29 mouse cellular contexts compared by ENCODE assay signal in the genomic region with DNA sequence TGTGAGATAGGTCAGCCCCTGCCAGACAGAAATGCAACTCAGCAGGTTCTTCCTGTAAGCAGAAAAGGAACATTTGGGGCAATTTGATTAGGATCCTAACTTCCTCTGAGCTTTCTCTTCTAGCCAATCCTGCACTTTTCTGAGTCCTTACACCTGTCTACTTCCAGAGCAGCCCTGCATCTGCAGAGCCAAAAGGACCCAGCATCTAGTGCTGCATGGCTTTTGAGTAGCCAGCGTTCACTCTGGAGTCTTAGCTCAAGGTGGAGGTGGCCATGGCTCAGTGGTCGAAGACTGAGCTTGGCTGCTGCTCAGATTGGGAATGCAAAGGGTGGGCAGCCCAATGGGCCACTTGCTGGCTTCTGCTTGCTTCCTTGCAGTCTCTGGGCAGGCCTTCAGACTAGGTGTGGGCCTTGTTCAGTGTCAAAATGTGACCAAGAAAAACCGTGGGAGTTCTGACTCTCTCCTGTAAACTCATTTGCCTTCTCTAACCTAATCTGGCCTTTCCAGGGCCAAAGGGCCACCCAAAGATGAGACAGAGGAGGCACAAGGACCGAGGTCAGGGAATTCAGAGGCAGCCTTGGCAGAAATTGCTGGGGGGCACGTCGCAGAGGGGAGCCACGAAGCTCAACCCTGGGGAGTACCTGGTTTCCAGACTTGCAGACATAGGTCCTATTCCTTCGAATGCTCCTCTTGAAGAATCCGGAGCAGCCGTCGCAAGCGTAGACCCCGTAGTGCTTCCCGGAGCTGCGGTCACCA. TPM values are rescaled to one million over a fixed set of nuclear protein-coding genes. Genes with fewer than 3 reads are reported as not detected.
DNase-seq lines count a peak whose midpoint lies in the region; ATAC-seq and TF ChIP-seq lines count a peak whose summit lies in the region.
"Had no signal": no experiment of that assay in that cellular context is flagged by ENCODE, and none has a peak within 500 bp of the region (broad histone marks: within the 10 kb centered on the region; RNA-seq: fewer than 3 reads in every experiment).

No protein-coding gene starts in this region.

- peak overlapping the region; percentile 72 for H3K4me2 ChIP-seq in midbrain, embryonic 11.5 days
- H3K4me2 ChIP-seq in midbrain, embryonic 15.5 days = no peak overlapping the region
- H3K4me2 ChIP-seq in forebrain, embryonic 15.5 days (replicated peaks) = peak overlapping the region; percentile 66
- 0 out of 2 replicates have a peak overlapping the region, but pooled peaks have one; percentile 2 for H3K4me2 ChIP-seq in midbrain, postnatal 0 days (ENCODE audit: low read depth, low read length, poor library complexity, severe bottlenecking)
- H3K4me2 ChIP-seq: embryonic facial prominence, embryonic 15.5 days; heart, embryonic 13.5 days; hindbrain, embryonic 13.5 days; liver, embryonic 13.5 days; neural tube, embryonic 12.5 days; stomach, embryonic 15.5 days had no signal

- TF ChIP-seq CTCF in midbrain, postnatal 0 days (IDR thresholded peaks at IDR 0.05) = no peak

- no peaks in the 10 kb centered on the region for H3K9me3 ChIP-seq in midbrain, embryonic 11.5 days (ENCODE audit: control insufficient read depth, low read length)
- H3K9me3 ChIP-seq in midbrain, embryonic 15.5 days = no peaks in the 10 kb centered on the region
- no peaks in the 10 kb centered on the region for H3K9me3 ChIP-seq in forebrain, embryonic 15.5 days
- no peaks in the 10 kb centered on the region for H3K9me3 ChIP-seq in midbrain, postnatal 0 days (ENCODE audit: low read length)
- H3K9me3 ChIP-seq: embryonic facial prominence, embryonic 15.5 days; heart, embryonic 13.5 days; hindbrain, embryonic 13.5 days; liver, embryonic 13.5 days; neural tube, embryonic 12.5 days; stomach, embryonic 15.5 days had no signal

- H3K4me3 ChIP-seq in midbrain, embryonic 11.5 days (ENCODE audit: low read depth, low read length) = peak overlapping the region; percentile 10
- no peak overlapping the region for H3K4me3 ChIP-seq in midbrain, embryonic 15.5 days
- peak overlapping the region; percentile 58 for H3K4me3 ChIP-seq in forebrain, embryonic 15.5 days
- no peak overlapping the region for H3K4me3 ChIP-seq in midbrain, postnatal 0 days (ENCODE audit: low read depth, low read length)
- H3K4me3 ChIP-seq: embryonic facial prominence, embryonic 15.5 days; heart, adult 2 months; hindbrain, embryonic 13.5 days; liver, embryonic 13.5 days; neural tube, embryonic 12.5 days; stomach, embryonic 15.5 days had no signal

- H3K27me3 ChIP-seq in midbrain, embryonic 11.5 days (ENCODE audit: control insufficient read depth, insufficient read depth, low read length) = peaks cover 81% of the 10 kb centered on the region
- peaks cover 78% of the 10 kb centered on the region for H3K27me3 ChIP-seq in midbrain, embryonic 15.5 days (replicated peaks)
- no peaks in the 10 kb centered on the region for H3K27me3 ChIP-seq in forebrain, embryonic 15.5 days
- H3K27me3 ChIP-seq in midbrain, postnatal 0 days (ENCODE audit: insufficient read depth, low read length) = peaks cover 72% of the 10 kb centered on the region

- H3K4me1 ChIP-seq in midbrain, embryonic 11.5 days (ENCODE audit: control insufficient read depth, insufficient read depth, low read length) = peaks cover 35% of the 10 kb centered on the region
- peaks cover 33% of the 10 kb centered on the region for H3K4me1 ChIP-seq in midbrain, embryonic 15.5 days
- H3K4me1 ChIP-seq in forebrain, embryonic 15.5 days = peaks cover 67% of the 10 kb centered on the region
- H3K4me1 ChIP-seq in midbrain, postnatal 0 days (ENCODE audit: insufficient read depth, low read length) = no peaks in the 10 kb centered on the region
- H3K4me1 ChIP-seq: stomach, embryonic 15.5 days had no signal

- H3K9ac ChIP-seq in midbrain, embryonic 11.5 days (ENCODE audit: low read length) = peak overlapping the region; percentile 18; the same call in 1 of the 2 replicates
- no peak overlapping the region for H3K9ac ChIP-seq in midbrain, embryonic 15.5 days
- no peak overlapping the region for H3K9ac ChIP-seq in forebrain, embryonic 15.5 days (replicated peaks)
- H3K9ac ChIP-seq in midbrain, postnatal 0 days (replicated peaks; ENCODE audit: low read length, poor library complexity, severe bottlenecking) = no peak overlapping the region
- H3K9ac ChIP-seq: embryonic facial prominence, embryonic 15.5 days; heart, embryonic 13.5 days; hindbrain, embryonic 13.5 days; liver, embryonic 13.5 days; neural tube, embryonic 12.5 days; stomach, embryonic 15.5 days had no signal

- no peak for ATAC-seq in midbrain, embryonic 11.5 days (ENCODE audit: low FRiP score)
- ATAC-seq in midbrain, embryonic 15.5 days (replicated peaks) = no peak
- no peak for ATAC-seq in forebrain, embryonic 15.5 days (replicated peaks)
- no peak for ATAC-seq in midbrain, postnatal 0 days (ENCODE audit: low FRiP score)

- DNase-seq in embryo, embryonic 9.5 days (ENCODE audit: extremely low spot score) = peak; percentile 19
- DNase-seq in embryo, embryonic 10 days (ENCODE audit: low spot score) = no peak
- peak; percentile 96 for DNase-seq in midbrain, embryonic 11.5 days (ENCODE audit: low spot score, missing footprints)
- no peak for DNase-seq in midbrain, postnatal 0 days (ENCODE audit: low spot score)
- no peak for DNase-seq in right cerebral cortex, adult 2 months (ENCODE audit: low spot score in 2 of 2)
- no peak for DNase-seq in kidney, adult 9 months
- DNase-seq: adrenal gland, postnatal 25 days; cerebellum, postnatal 10 days; gastrocnemius, postnatal 25 days; heart, adult 2 months; heart, postnatal 14 days; kidney, adult 2 months; kidney, postnatal 14 days; layer of hippocampus, postnatal 36 days; liver, embryonic 13.5 days; lung, adult 2 months; lung, postnatal 14 days; right cerebral cortex, adult 18-20 months; thymus, adult 18-20 months; thymus, postnatal 36 days had no signal

- H3K27ac ChIP-seq in midbrain, embryonic 11.5 days (ENCODE audit: low read depth, low read length) = no peak overlapping the region
- no peak overlapping the region for H3K27ac ChIP-seq in midbrain, embryonic 15.5 days
- H3K27ac ChIP-seq in forebrain, embryonic 15.5 days (replicated peaks) = peak overlapping the region; percentile 13; the same call in 1 of the 2 replicates
- H3K27ac ChIP-seq in midbrain, postnatal 0 days (ENCODE audit: low read depth, low read length) = no peak overlapping the region
- H3K27ac ChIP-seq: embryonic facial prominence, embryonic 15.5 days; heart, adult 2 months; heart, embryonic 13.5 days; hindbrain, embryonic 13.5 days; liver, embryonic 13.5 days; neural tube, embryonic 12.5 days; stomach, embryonic 15.5 days had no signal

- WGBS in midbrain, embryonic 11.5 days = under 1% methylated on average over 15 of the region's 15 CpGs
- WGBS in midbrain, embryonic 15.5 days = 6% methylated on average over 15 of the region's 15 CpGs
- 5% methylated on average over 15 of the region's 15 CpGs for WGBS in forebrain, embryonic 15.5 days
- WGBS in midbrain, postnatal 0 days = 12% methylated on average over 15 of the region's 15 CpGs

- no peaks in the 10 kb centered on the region for H3K36me3 ChIP-seq in midbrain, embryonic 11.5 days (ENCODE audit: control insufficient read depth, insufficient read depth, low read length)
- H3K36me3 ChIP-seq in midbrain, embryonic 15.5 days (replicated peaks) = no peaks in the 10 kb centered on the region
- H3K36me3 ChIP-seq in forebrain, embryonic 15.5 days = no peaks in the 10 kb centered on the region
- no peaks in the 10 kb centered on the region for H3K36me3 ChIP-seq in midbrain, postnatal 0 days (ENCODE audit: insufficient read depth, low read length)
- H3K36me3 ChIP-seq: embryonic facial prominence, embryonic 15.5 days; heart, embryonic 13.5 days; hindbrain, embryonic 13.5 days; liver, embryonic 13.5 days; neural tube, embryonic 12.5 days; stomach, embryonic 15.5 days had no signal

RNA-seq across cellular contexts. Expression of a gene that starts 5.7 kb away (rescaled TPM):
- 32.2 and 32.6 TPM in 2 replicates for polyA plus RNA-seq in midbrain, embryonic 11.5 days (2014; fragmentation: Nextera tagmentation; extraction: Ambion mirVana)
- 5.3 and 6.5 TPM in 2 replicates for polyA plus RNA-seq in midbrain, embryonic 15.5 days (2015; fragmentation: Nextera tagmentation; extraction: Ambion mirVana)
- 35.4 and 40.5 TPM in 2 replicates for polyA plus RNA-seq in forebrain, embryonic 15.5 days (2015; fragmentation: Nextera tagmentation; extraction: Ambion mirVana)
- total RNA-seq in midbrain, postnatal 0 days (2014; rRNA removed) = 1.3 and 3.2 TPM in 2 replicates
- polyA plus RNA-seq in midbrain, postnatal 0 days (2015; fragmentation: Nextera tagmentation; extraction: Ambion mirVana) = 3.2 and 3.6 TPM in 2 replicates
- total RNA-seq: adrenal gland, postnatal 25 days; gastrocnemius, postnatal 25 days; heart, adult 2 months; heart, postnatal 14 days; megakaryocyte progenitor cell, adult 5-6 weeks; monocyte, adult 5-6 weeks had no signal
- polyA plus RNA-seq: heart, adult 2 months; heart, embryonic 13.5 days; kidney, adult 2 months; liver, embryonic 13.5 days; lung, adult 2 months; neural tube, embryonic 12.5 days had no signal

RNA-seq across cellular contexts. Expression of a gene that starts 5.9 kb away (rescaled TPM):
- 28.5 and 29.2 TPM in 2 replicates for polyA plus RNA-seq in midbrain, embryonic 11.5 days (2014; fragmentation: Nextera tagmentation; extraction: Ambion mirVana)
- 37.2 and 39.7 TPM in 2 replicates for polyA plus RNA-seq in midbrain, embryonic 15.5 days (2015; fragmentation: Nextera tagmentation; extraction: Ambion mirVana)
- 50.8 and 51.5 TPM in 2 replicates for polyA plus RNA-seq in forebrain, embryonic 15.5 days (2015; fragmentation: Nextera tagmentation; extraction: Ambion mirVana)
- total RNA-seq in midbrain, postnatal 0 days (2014; rRNA removed) = 41.8 and 46.6 TPM in 2 replicates
- 39.5 and 40.0 TPM in 2 replicates for polyA plus RNA-seq in midbrain, postnatal 0 days (2015; fragmentation: Nextera tagmentation; extraction: Ambion mirVana)

Comparison
In these comparisons a context has a peak if more than half of its experiments do, and no peak if none do; other contexts are left out.
1. DNase-seq: peak in embryo, embryonic 9.5 days (single experiment) and midbrain, embryonic 11.5 days (single experiment); none in embryo, embryonic 10 days (single experiment), midbrain, postnatal 0 days (single experiment), right cerebral cortex, adult 2 months (0 of 2) and kidney, adult 9 months (single experiment).
2. H3K4me3 ChIP-seq: peak in midbrain, embryonic 11.5 days (single experiment) and forebrain, embryonic 15.5 days (single experiment); none in midbrain, embryonic 15.5 days (single experiment) and midbrain, postnatal 0 days (single experiment).